6 mouse cellular contexts compared by ENCODE assay signal in genomic region chr3:101820708-101821107, GRCm38 (mm10). TPM values are rescaled to one million over a fixed set of nuclear protein-coding genes. Genes with fewer than 3 reads are reported as not detected.
DNase-seq lines count a peak whose midpoint lies in the region; TF ChIP-seq lines count a peak whose summit lies in the region.
"Not testable (repeated sequence)": the region's sequence is repeated elsewhere in the genome, so short reads cannot be mapped to it uniquely, and the experiment has no call there.
"Had no signal": no experiment of that assay in that cellular context is flagged by ENCODE, and none has a peak within 500 bp of the region (broad histone marks: within the 10 kb centered on the region; RNA-seq: fewer than 3 reads in every experiment).

No protein-coding gene starts in this region.

- H3K36me3 ChIP-seq in CH12.LX (replicated peaks in 1 of 2; ENCODE audit: control insufficient read depth in 1 of 2, insufficient read depth in 1 of 2, low read length in 1 of 2): peaks cover 0 to 27% of the 10 kb centered on the region in 2 experiments

- H3K4me1 ChIP-seq in CH12.LX (ENCODE audit: control insufficient read depth in 1 of 2, insufficient read depth in 2 of 2): peaks cover 8 to 15% of the 10 kb centered on the region in 2 experiments

- H3K4me2 ChIP-seq in CH12.LX (ENCODE audit: insufficient read depth, low read depth, poor library complexity, severe bottlenecking): not testable (repeated sequence)

- not testable (repeated sequence) for H3K79me2 ChIP-seq in CH12.LX (replicated peaks; ENCODE audit: control insufficient read depth, extremely low read depth, insufficient read depth, poor library complexity, severe bottlenecking)

- not testable (repeated sequence) for H3K27ac ChIP-seq in CH12.LX (ENCODE audit: insufficient read depth, low read depth)

- peak; percentile 59; the same call in 1 of the 2 replicates for TF ChIP-seq EP300 in CH12.LX (IDR thresholded peaks at IDR 0.05; ENCODE audit: low read length)

- in situ Hi-C loops in CH12.LX (cut with MboI; ENCODE audit: low pct_ligation_motif_present, low pct_unique_long_range_greater_than_20kb, low sequenced_read_pairs): loop anchor here (25.0 kb wide), 2 partner anchors 508 to 858 kb away; partner anchors contain the start of gene Ttf2

- TF ChIP-seq POLR2A in CH12.LX (IDR thresholded peaks at IDR 0.05; ENCODE audit: low read depth, low read length): not testable (repeated sequence)

- not testable (repeated sequence) for H3K9me3 ChIP-seq in CH12.LX (replicated peaks; ENCODE audit: low read length)

- not testable (repeated sequence) for TF ChIP-seq CTCF in CH12.LX (conservative IDR thresholded peaks at IDR 0.05 in 1 of 2, IDR thresholded peaks at IDR 0.05 in 1 of 2; ENCODE audit: low read depth in 2 of 2, low read length in 2 of 2)

- not testable (repeated sequence) for TF ChIP-seq RAD21 in CH12.LX (IDR thresholded peaks at IDR 0.05; ENCODE audit: low read depth, low read length)

- DNase-seq in CH12.LX (ENCODE audit: extremely low read depth): not testable (repeated sequence)
- peak; percentile 17 for DNase-seq in induced T-regulatory cell, adult 2 months (ENCODE audit: low read depth)

- not testable (repeated sequence) for H3K9ac ChIP-seq in CH12.LX (ENCODE audit: insufficient read depth, low read depth)

- dilution Hi-C loops in CH12.LX (cut with MboI; ENCODE audit: extremely low pct_ligation_motif_present, extremely low pct_unique_long_range_greater_than_20kb, low sequenced_read_pairs): not testable (repeated sequence)

- H3K27me3 ChIP-seq in CH12.LX (replicated peaks): not testable (repeated sequence)

- H3K4me3 ChIP-seq in CH12.LX (replicated peaks in 1 of 3; ENCODE audit: low read depth in 2 of 3, low read length in 2 of 3, poor library complexity in 1 of 3): not testable (repeated sequence)

TF ChIP-seq in CH12.LX, 34 proteins besides CTCF, POLR2A, EP300 and RAD21:
- TF ChIP-seq JUND (conservative IDR thresholded peaks at IDR 0.05; ENCODE audit: low read depth, low read length) (peak; percentile 27; the same call in 1 of the 2 replicates), IRF4 (IDR thresholded peaks at IDR 0.05; ENCODE audit: low read depth, low read length) (peak; percentile 84), JUN (IDR thresholded peaks at IDR 0.05; ENCODE audit: insufficient read depth, low read depth, low read length) (peak; percentile 22; the same call in 1 of the 2 replicates), TCF12 (IDR thresholded peaks at IDR 0.05; ENCODE audit: low read depth, low read length) (peak; percentile 38; the same call in 1 of the 2 replicates)

RNA-seq across cellular contexts. Expression of gene Mab21l3, which starts 28.1 kb away (rescaled TPM):
- total RNA-seq in CH12.LX (2012; rRNA removed): 2.0 and 2.8 TPM in 2 replicates
- 3.4 and 3.5 TPM in 2 replicates for total RNA-seq in CH12.LX (2014; rRNA removed)
- polyA plus RNA-seq in CH12.LX (2012; ENCODE audit: insufficient read length, low read depth): 1.9 and 2.1 TPM in 2 replicates
- total RNA-seq: MEL had no signal
- polyA plus RNA-seq: activated CD4-positive, CD25-positive, alpha-beta regulatory T cell, adult 4 months; CD4-positive, CD25-positive, alpha-beta regulatory T cell, adult 4 months; G1E had no signal
